Mouse (Mus musculus) left cerebral cortex, postnatal 14 days (tissue): ENCODE measurements around the gene Dusp22. TPM values are rescaled to one million over a fixed set of nuclear protein-coding genes. Genes with fewer than 3 reads are reported as not detected.

Experiments used
- DNase-seq, 2 experiments: peaks; one replicate each; pipeline ENCODE4 v3.0.0; 2021 to 2022; ENCODE audit warnings: low spot score in 2 of 2, mixed read lengths in 1 of 2
- intact Hi-C: fragments of 180-260 bp; cut with DNase I; formaldehyde crosslinking; loops from one replicate; pipeline ENCODE4 v1.15.1; 2025
- total RNA-seq, 2 experiments: library from RNA; stranded (reverse); gene quantifications; 2 replicates each; pipeline ENCODE4 v1.2.3; 2021

The Dusp22 gene
- total RNA-seq, 2 experiments from 2014 or later, result 34.7 to 37.0 TPM

GRCm38 (mm10) chr13:30711066-30711465, 51.3 kb downstream of the Dusp22 start:
- intact Hi-C loops, result no loop called here
- DNase-seq, result no peak

- no peak for DNase-seq
These were observed 51.9 kb downstream of the Dusp22 start for GRCm38 (mm10) chr13:30711711-30712110.

DNA sequence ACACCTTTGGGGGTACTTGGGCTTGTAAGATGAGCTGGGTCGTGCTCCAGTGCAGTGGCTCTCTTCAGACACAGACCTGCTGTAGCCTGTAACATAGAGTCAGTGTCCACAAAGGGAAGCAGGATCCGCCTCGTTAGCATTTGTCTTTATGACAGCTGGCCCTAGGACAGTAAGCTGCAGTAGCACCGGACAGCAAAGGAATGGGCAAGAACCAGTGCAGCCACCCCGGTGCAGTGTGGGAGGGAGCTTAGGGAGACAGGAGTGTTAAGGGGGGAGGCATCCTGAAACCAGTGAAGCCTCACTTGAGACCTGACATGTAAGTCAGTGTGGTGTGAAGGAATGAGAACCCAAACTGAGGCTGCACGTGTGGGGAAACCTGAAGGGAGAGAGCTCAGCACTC, 52.5 kb downstream of the Dusp22 start:
- no peak for DNase-seq
- intact Hi-C loops, result no loop called here

More at GRCm38 (mm10) chr13:30711711-30712110, 51.9 kb downstream of the Dusp22 start:
- intact Hi-C loops, result no loop called here

DNA sequence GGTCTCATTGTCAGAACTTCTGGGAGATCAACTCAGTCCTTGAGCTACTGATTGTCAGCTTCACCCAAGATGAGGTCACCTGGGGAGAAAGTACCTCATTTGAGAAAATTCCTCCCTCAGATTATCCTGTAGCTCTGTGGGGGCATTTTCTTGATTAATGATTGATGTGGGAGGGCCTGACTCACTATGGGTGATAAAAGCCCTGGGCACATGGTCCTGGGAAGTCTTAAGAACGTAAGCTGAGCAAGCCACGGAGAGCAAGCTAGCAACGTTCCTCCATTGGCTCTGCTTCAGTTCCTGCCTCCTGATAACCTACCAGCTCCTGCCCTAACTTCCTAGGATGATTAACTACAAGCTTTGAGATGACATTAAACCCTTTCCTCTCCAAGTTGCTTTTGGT, 53.8 kb downstream of the Dusp22 start:
- DNase-seq, result no peak

GRCm38 (mm10) chr13:30714552-30714951, 54.8 kb downstream of the Dusp22 start:
- intact Hi-C loops, result no loop called here

More for the DNA sequence above, 53.8 kb downstream of the Dusp22 start:
- intact Hi-C loops, result no loop called here

GRCm38 (mm10) chr13:30715060-30715459, 55.3 kb downstream of the Dusp22 start:
- intact Hi-C loops, result no loop called here
- no peak for DNase-seq

More at GRCm38 (mm10) chr13:30714552-30714951, 54.8 kb downstream of the Dusp22 start:
- no peak for DNase-seq

GRCm38 (mm10) chr13:30715573-30715972, 55.8 kb downstream of the Dusp22 start:
- no peak for DNase-seq

GRCm38 (mm10) chr13:30716611-30717010, 56.8 kb downstream of the Dusp22 start:
- DNase-seq, result no peak
- intact Hi-C loops, result no loop called here

More at GRCm38 (mm10) chr13:30715573-30715972, 55.8 kb downstream of the Dusp22 start:
- intact Hi-C loops, result no loop called here

- intact Hi-C loops, result no loop called here
- no peak for DNase-seq
These were observed 62.8 kb downstream of the Dusp22 start for GRCm38 (mm10) chr13:30722601-30723000.

DNA sequence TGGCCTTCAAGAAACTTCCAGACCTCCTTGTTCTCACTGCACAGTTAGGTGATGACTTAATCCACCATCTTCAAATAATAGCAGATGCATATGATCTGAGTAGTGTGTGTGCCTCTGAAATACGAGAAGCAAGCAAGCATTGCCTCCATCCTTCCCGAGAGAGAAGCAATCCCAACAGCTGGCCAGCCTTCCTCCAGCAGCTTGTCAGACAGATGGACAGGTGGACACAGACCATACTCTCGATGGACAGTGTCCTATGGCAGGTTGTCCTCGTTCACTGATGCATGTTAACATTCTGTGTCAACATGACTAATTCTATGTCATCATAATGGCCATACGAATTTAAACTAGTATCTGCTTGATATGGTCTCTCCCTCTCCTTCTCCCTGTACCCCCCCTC, 63.5 kb downstream of the Dusp22 start:
- intact Hi-C loops, result no loop called here
- no peak for DNase-seq

- intact Hi-C loops, result no loop called here
- DNase-seq, result no peak
These were observed 64.1 kb downstream of the Dusp22 start for GRCm38 (mm10) chr13:30723858-30724257.

DNA sequence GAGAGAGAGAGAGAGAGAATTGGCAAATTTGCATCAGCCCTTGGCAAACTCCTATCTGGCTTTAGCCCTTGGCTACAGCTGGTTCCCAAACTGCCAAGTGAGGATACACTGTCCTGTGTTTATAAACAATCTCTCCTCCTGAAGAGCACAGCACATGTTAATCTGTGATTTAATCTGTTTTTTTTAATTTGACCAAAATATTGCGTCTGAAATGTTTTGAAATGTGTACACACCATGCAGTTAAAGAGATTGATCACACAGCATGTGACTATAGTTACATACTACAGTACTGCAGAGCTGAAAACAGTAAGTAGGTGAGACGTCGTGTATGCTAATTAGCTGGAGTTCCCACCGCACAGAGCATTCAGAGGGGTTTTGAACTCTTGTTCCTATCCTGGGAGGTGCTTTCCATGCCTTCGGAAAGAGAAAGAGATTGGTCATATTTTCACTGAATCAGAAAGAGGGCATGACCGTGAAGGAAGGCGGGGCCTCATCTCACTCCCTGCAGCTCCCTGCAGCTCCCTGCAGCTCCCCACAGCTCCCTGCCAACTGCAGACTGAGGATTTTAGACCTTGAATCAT, 65.0 kb downstream of the Dusp22 start:
- DNase-seq, result no peak
- intact Hi-C loops, result no loop called here

GRCm38 (mm10) chr13:30726879-30727278, 67.1 kb downstream of the Dusp22 start:
- intact Hi-C loops, result no loop called here
- DNase-seq, result no peak

DNA sequence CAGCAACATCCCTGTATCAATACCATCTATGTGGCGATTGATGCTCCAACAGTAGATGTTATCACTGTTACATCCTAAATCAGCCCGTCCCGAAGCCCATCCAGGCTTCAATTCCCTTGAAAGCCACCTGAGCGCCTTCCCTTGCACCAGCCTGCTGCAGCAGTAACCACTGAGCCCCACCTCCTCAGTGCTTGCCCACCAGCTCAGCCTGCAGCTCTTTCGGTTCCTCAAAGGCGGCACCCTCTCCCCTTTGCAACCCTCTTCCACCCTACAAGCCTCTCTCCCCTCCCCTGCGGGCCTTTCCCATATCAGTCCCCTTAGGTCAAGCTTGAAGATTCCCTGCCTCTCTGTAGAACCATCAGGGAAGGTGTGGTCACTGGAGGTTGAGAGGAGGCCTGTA, 68.4 kb downstream of the Dusp22 start:
- intact Hi-C loops, result no loop called here
- no peak for DNase-seq

- no peak for DNase-seq
- intact Hi-C loops, result no loop called here
These were observed 69.4 kb downstream of the Dusp22 start for GRCm38 (mm10) chr13:30729245-30729644.

GRCm38 (mm10) chr13:30730104-30730793, 70.5 kb downstream of the Dusp22 start:
- intact Hi-C loops, result no loop called here
- no peak for DNase-seq

DNA sequence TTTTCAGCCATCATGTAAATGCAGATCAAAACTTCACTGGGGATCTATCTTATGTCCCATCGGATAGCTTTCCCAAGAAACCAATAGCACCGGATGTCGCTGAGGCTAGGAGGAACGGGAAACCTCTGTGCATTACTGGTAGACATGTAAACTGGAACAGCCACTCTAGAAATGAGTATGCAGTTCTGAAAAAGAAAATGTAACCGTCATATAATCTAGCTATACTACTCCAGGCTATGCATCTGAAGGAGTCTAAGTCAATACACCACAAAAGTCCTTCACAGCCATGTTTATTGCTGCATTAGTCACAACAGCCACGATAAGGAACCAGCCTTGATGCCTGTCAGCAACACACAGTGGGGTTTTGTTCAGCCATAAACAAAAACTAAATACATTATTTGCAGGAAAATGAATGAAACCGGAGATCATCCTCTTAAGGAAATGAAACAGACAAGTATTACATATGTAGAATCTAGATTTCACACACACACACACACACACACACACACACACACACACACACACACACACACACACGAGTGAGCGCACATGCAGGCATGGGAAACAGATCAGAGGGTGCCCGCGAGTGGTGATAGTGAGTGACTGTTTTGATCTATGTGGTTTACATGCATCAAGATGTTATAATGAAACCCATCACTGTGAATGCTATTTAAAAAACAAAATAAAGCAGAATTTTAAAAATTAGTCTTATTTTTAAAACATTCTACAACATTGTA, 73.1 kb downstream of the Dusp22 start:
- intact Hi-C loops, result no loop called here
- DNase-seq, result no peak

- no peak for DNase-seq
- intact Hi-C loops, result no loop called here
These were observed 76.9 kb downstream of the Dusp22 start for GRCm38 (mm10) chr13:30736721-30737120.

- DNase-seq, result no peak
- intact Hi-C loops, result no loop called here
These were observed 77.5 kb downstream of the Dusp22 start for GRCm38 (mm10) chr13:30737257-30737656.

DNA sequence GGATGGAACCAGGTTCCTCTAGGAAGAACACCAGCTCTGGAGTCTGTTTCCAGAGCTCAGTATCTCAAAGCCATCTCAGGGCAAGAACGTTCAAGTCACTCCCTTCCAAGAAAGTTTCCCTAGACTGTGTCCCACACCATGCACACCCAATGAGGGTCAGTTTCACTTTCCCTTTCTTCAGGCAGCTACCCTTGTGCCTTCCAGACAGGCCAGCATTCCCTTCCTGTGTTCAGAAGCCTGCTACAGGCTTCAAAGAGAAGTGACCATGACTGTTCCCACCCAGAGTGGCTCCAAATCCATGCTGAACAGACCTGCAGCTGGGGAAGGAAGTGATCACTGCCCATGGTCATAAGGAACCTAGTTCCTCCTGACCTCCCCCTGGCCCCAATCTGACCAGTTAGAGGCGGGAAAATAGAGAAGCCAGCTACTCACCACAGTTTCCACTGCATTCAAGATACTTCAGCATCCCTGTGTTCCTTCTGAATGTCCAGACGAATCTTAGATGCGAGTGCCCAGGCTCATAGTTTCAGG, 78.6 kb downstream of the Dusp22 start:
- intact Hi-C loops, result no loop called here
- no peak for DNase-seq
